Mouse (Mus musculus): ENCODE data around the gene Prr14.
"Not testable (repeated sequence)": the region's sequence is repeated elsewhere in the genome, so short reads cannot be mapped to it uniquely, and the experiment has no call there.

Prr14 gene

GRCm38 (mm10) chr7:127471646-127472010, 12.2 kb downstream of the Prr14 start:
- DNase-seq (ENCODE audit: low read depth, low spot score), result no peak

GRCm38 (mm10) chr7:127472060-127472459, 12.6 kb downstream of the Prr14 start:
- DNase-seq (ENCODE audit: low read depth, low spot score), result no peak

- no peak for DNase-seq (ENCODE audit: low read depth, low spot score)
Measured at GRCm38 (mm10) chr7:127473705-127474104, 14.3 kb downstream of the Prr14 start.

- no peak for DNase-seq (ENCODE audit: low read depth, low spot score)
Measured at GRCm38 (mm10) chr7:127474378-127475070, 15.1 kb downstream of the Prr14 start.

- no peak for DNase-seq (ENCODE audit: low read depth, low spot score)
Measured at GRCm38 (mm10) chr7:127475186-127475740, 15.9 kb downstream of the Prr14 start.

GRCm38 (mm10) chr7:127476336-127476735, 16.9 kb downstream of the Prr14 start:
- DNase-seq (ENCODE audit: low read depth, low spot score), result no peak

GRCm38 (mm10) chr7:127476855-127477254, 17.4 kb downstream of the Prr14 start:
- no peak for DNase-seq (ENCODE audit: low read depth, low spot score)

- peak; percentile 100 for DNase-seq (ENCODE audit: low read depth, low spot score)
Measured at GRCm38 (mm10) chr7:127477687-127478634, 18.6 kb downstream of the Prr14 start.

- DNase-seq (ENCODE audit: low read depth, low spot score), result peak; percentile 98
Measured at GRCm38 (mm10) chr7:127478635-127479317, 19.4 kb downstream of the Prr14 start, which contains the start of gene Fbrs. Gene Fbrs, plus strand, starts transcription at chr7:127479199.

GRCm38 (mm10) chr7:127479318-127480225, 20.2 kb downstream of the Prr14 start:
- DNase-seq (ENCODE audit: low read depth, low spot score), result no peak

GRCm38 (mm10) chr7:127480321-127480720, 20.9 kb downstream of the Prr14 start:
- DNase-seq (ENCODE audit: low read depth, low spot score), result no peak

- no peak for DNase-seq (ENCODE audit: low read depth, low spot score)
Measured at GRCm38 (mm10) chr7:127485416-127485815, 26.0 kb downstream of the Prr14 start.

GRCm38 (mm10) chr7:127488364-127488763, 29.0 kb downstream of the Prr14 start:
- not testable (repeated sequence) for DNase-seq (ENCODE audit: low read depth, low spot score)

GRCm38 (mm10) chr7:127489982-127490381, 30.6 kb downstream of the Prr14 start:
- DNase-seq (ENCODE audit: low read depth, low spot score), result no peak

GRCm38 (mm10) chr7:127491846-127492245, 32.4 kb downstream of the Prr14 start:
- no peak for DNase-seq (ENCODE audit: low read depth, low spot score)

GRCm38 (mm10) chr7:127494648-127495047, 35.2 kb downstream of the Prr14 start:
- DNase-seq (ENCODE audit: low read depth, low spot score), result no peak

GRCm38 (mm10) chr7:127497382-127497781, 38.0 kb downstream of the Prr14 start:
- DNase-seq (ENCODE audit: low read depth, low spot score), result no peak

- no peak for DNase-seq (ENCODE audit: low read depth, low spot score)
Measured at GRCm38 (mm10) chr7:127498407-127498806, 39.0 kb downstream of the Prr14 start.

- DNase-seq (ENCODE audit: low read depth, low spot score), result no peak
Measured at GRCm38 (mm10) chr7:127508291-127508690, 48.9 kb downstream of the Prr14 start.

GRCm38 (mm10) chr7:127509830-127510229, 50.4 kb downstream of the Prr14 start:
- not testable (repeated sequence) for DNase-seq (ENCODE audit: low read depth, low spot score)

GRCm38 (mm10) chr7:127511241-127511640, 51.8 kb downstream of the Prr14 start:
- DNase-seq (ENCODE audit: low read depth, low spot score), result peak; percentile 16
